Mouse (Mus musculus) neural tube, embryonic 11.5 days (tissue): ENCODE results near the gene Dcaf12l2. TPM values are rescaled to one million over a fixed set of nuclear protein-coding genes. Genes with fewer than 3 reads are reported as not detected.
A peak's percentile ranks its signal among the peaks of the same experiment; 100 is the strongest.

ENCODE experiments used
- ATAC-seq: fragments of 200-750 bp; cut with Nextera tagmentation; 2 replicates; pipeline ENCODE4 v1.8.0; 2017; ENCODE audit warnings: moderate number of reproducible peaks, mild to moderate bottlenecking, moderate TSS enrichment, moderate library complexity; ENCODE audit not compliant: insufficient read depth, low FRiP score, low TSS enrichment
- DNase-seq: peaks from one replicate; pipeline ENCODE4 v3.0.0-alpha.2; 2015; ENCODE audit warnings: low spot score
- H3K27ac ChIP-seq: fragments of 300-500 bp; sonication (generic); 2 replicates; pipeline ENCODE4 v1.5.1; 2014; ENCODE audit warnings: low read depth, mild to moderate bottlenecking, low read length
- H3K27me3 ChIP-seq: fragments of 300-500 bp; sonication (generic); 2 replicates; pipeline ENCODE4 v1.6.1; 2014; ENCODE audit warnings: mild to moderate bottlenecking, low read length, mixed read lengths; ENCODE audit not compliant: control insufficient read depth, insufficient read depth
- H3K36me3 ChIP-seq: fragments of 300-500 bp; sonication (generic); 2 replicates; pipeline ENCODE4 v1.6.1; 2014; ENCODE audit warnings: mild to moderate bottlenecking, low read length, moderate library complexity, mixed read lengths; ENCODE audit not compliant: control insufficient read depth, insufficient read depth
- H3K4me1 ChIP-seq: fragments of 300-500 bp; sonication (generic); 2 replicates; pipeline ENCODE4 v1.6.1; 2014; ENCODE audit warnings: low read length, mixed read lengths; ENCODE audit not compliant: control insufficient read depth, insufficient read depth
- H3K4me2 ChIP-seq: fragments of 300-500 bp; sonication (generic); 2 replicates; pipeline ENCODE4 v1.6.1; 2014; ENCODE audit warnings: low read depth, mild to moderate bottlenecking, moderate library complexity
- H3K4me3 ChIP-seq: fragments of 300-500 bp; sonication (generic); 2 replicates; pipeline ENCODE4 v1.5.1; 2014; ENCODE audit warnings: low read depth, low read length
- H3K9ac ChIP-seq: fragments of 300-500 bp; sonication (generic); 2 replicates; pipeline ENCODE4 v1.6.1; 2014; ENCODE audit warnings: mild to moderate bottlenecking, low read length
- H3K9me3 ChIP-seq: fragments of 300-500 bp; sonication (generic); 2 replicates; pipeline ENCODE4 v1.6.1; 2016; ENCODE audit warnings: low read length; ENCODE audit not compliant: control insufficient read depth
- WGBS: fragments of 180-500 bp; shearing (Covaris S2); extraction: QIAGEN DNeasy Blood & Tissue Kit; methylation state at CpG from one replicate; pipeline ENCODE4 v1.1.7; 2014; 5-methylcytosine and 5-hydroxymethylcytosine counted together
- polyA plus RNA-seq: library from polyadenylated mRNA; unstranded; fragments of >200 nt; fragmentation: Nextera tagmentation; extraction: Ambion mirVana; gene quantifications from 2 replicates; pipeline ENCODE4 v1.2.1, GENCODE M21; 2014

Dcaf12l2 gene
- polyA plus RNA-seq, result 0.95 and 1.1 TPM in 2 replicates

- Histone ChIP-seq H3K4me2 (peak within 1 kb of the TSS; percentile 70), H3K4me3 (peak within 1 kb of the TSS; percentile 38), H3K36me3 (no peaks in the 10 kb centered on the region), H3K27me3 (no peaks in the 10 kb centered on the region), H3K27ac (no peak within 1 kb of the TSS), H3K9ac (peak within 1 kb of the TSS; percentile 41), H3K4me1 (no peaks in the 10 kb centered on the region), H3K9me3 (no peaks in the 10 kb centered on the region)
- 12% methylated on average over 43 of the region's 57 CpGs for WGBS
- peak; percentile 38 for DNase-seq
- peak; percentile 86 for ATAC-seq
These were observed at the start of gene Dcaf12l2 for GRCm38 (mm10) chrX:44367646-44368521. TSS of gene Dcaf12l2 (minus strand) at chrX:44368342.

GRCm38 (mm10) chrX:44367280-44367645 is 879 bp downstream of the Dcaf12l2 start:
- H3K27me3 ChIP-seq, result no peaks in the 10 kb centered on the region
- H3K9me3 ChIP-seq, result no peaks in the 10 kb centered on the region
- 71% methylated on average over 13 of the region's 14 CpGs for WGBS
- H3K4me3 ChIP-seq, result peak overlapping the region; percentile 38
- peak overlapping the region; percentile 70 for H3K4me2 ChIP-seq
- DNase-seq, result no peak
- 0 out of 2 replicates have a peak, but pooled peaks have one; percentile 23 for ATAC-seq
- no peaks in the 10 kb centered on the region for H3K4me1 ChIP-seq
- peak overlapping the region; percentile 41; the same call in 1 of the 2 replicates for H3K9ac ChIP-seq
- no peaks in the 10 kb centered on the region for H3K36me3 ChIP-seq
- H3K27ac ChIP-seq, result no peak overlapping the region
